Mouse (Mus musculus): ENCODE data around the gene Hbq1a.
"Not testable (repeated sequence)": the region's sequence is repeated elsewhere in the genome, so short reads cannot be mapped to it uniquely, and the experiment has no call there.

DNA sequence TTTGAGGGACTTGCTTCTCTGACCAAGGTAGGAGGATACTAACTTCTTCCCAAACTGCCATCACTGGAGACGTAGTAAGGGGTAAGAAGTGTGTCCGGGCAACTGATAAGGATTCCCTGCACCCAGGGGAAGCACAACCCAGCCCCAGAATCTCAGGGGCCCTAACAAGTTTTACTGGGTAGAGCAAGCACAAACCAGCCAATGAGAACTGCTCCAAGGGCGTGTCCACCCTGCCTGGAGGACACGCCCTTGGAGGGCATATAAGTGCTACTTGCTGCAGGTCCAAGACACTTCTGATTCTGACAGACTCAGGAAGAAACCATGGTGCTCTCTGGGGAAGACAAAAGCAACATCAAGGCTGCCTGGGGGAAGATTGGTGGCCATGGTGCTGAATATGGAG is 3.7 kb upstream of the Hbq1a start, which contains the start of gene Hba-a2:
- not testable (repeated sequence) for TF ChIP-seq CTCF (IDR thresholded peaks at IDR 0.05; ENCODE audit: control insufficient read depth, insufficient read depth, low read length); POLR2A (IDR thresholded peaks at IDR 0.05; ENCODE audit: borderline replicate concordance, control insufficient read depth, low read depth, low read length)

All from bone marrow, adult 2 months (tissue).